ENCODE assay signal across 8 mouse cellular contexts in genomic region chr13:64315483-64316050, GRCm38 (mm10). TPM values are rescaled to one million over a fixed set of nuclear protein-coding genes. Genes with fewer than 3 reads are reported as not detected.
DNase-seq lines count a peak whose midpoint lies in the region; ATAC-seq lines count a peak whose summit lies in the region.

No protein-coding gene starts in this region.

- H3K27me3 ChIP-seq in forebrain, embryonic 15.5 days = no peaks in the 10 kb centered on the region

- intact Hi-C loops in left cerebral cortex, postnatal 25 days (cut with DNase I) = loop anchor here (1.0 to 10.0 kb wide), 3 partner anchors 117 to 689 kb away; partner anchors contain the start of gene Cdk20
- intact Hi-C loops in left cerebral cortex, postnatal 36 days (cut with DNase I) = loop anchor here (2.0 to 10.0 kb wide), 3 partner anchors 123 to 929 kb away; partner anchors contain the start of gene Cntnap3
- intact Hi-C loops in heart, postnatal 10 days (cut with DNase I) = loop anchor here (1.0 to 10.0 kb wide), 2 partner anchors 124 to 989 kb away; no protein-coding TSS in a partner anchor

- no peak for ATAC-seq in forebrain, embryonic 15.5 days (replicated peaks)

- no peak overlapping the region for H3K9ac ChIP-seq in forebrain, embryonic 15.5 days (replicated peaks)

- H3K4me2 ChIP-seq in forebrain, embryonic 15.5 days (replicated peaks) = no peak overlapping the region

- H3K4me1 ChIP-seq in forebrain, embryonic 15.5 days = peaks cover 8% of the 10 kb centered on the region; the same call in 1 of the 2 replicates

- no peaks in the 10 kb centered on the region for H3K9me3 ChIP-seq in forebrain, embryonic 15.5 days

- no peak overlapping the region for H3K4me3 ChIP-seq in forebrain, embryonic 15.5 days

- H3K27ac ChIP-seq in forebrain, embryonic 15.5 days (replicated peaks) = no peak overlapping the region

- WGBS in forebrain, embryonic 15.5 days = 2% methylated on average over 3 of the region's 3 CpGs

- no peaks in the 10 kb centered on the region for H3K36me3 ChIP-seq in forebrain, embryonic 15.5 days

- peak; percentile 43 to 65 for DNase-seq in cerebellum, postnatal 14 days
- no peak for DNase-seq in cerebellum, postnatal 36 days
- peak; percentile 43 to 51 for DNase-seq in left cerebral cortex, postnatal 25 days (ENCODE audit: low spot score in 2 of 2)
- DNase-seq in left cerebral cortex, postnatal 36 days (ENCODE audit: low spot score in 2 of 2) = no peak
- DNase-seq in Muller cell, postnatal 12 days (ENCODE audit: inconsistent ontology term) = peak; percentile 33
- DNase-seq in heart, postnatal 10 days = peak; percentile 46 to 65
- DNase-seq in thymus, postnatal 25 days = peak; percentile 15

RNA-seq across cellular contexts. Expression of gene Aaed1, which starts 3.1 kb away (rescaled TPM):
- total RNA-seq in left cerebral cortex, postnatal 25 days (2021) = 10 to 100 TPM; 16.8 to 19.2 TPM
- total RNA-seq in left cerebral cortex, postnatal 36 days (2021) = 10 to 100 TPM; 16.9 to 17.8 TPM
- 10 to 100 TPM; 59.8 to 63.1 TPM for total RNA-seq in heart, postnatal 10 days (2021)
- 10.2 and 10.3 TPM in 2 replicates for polyA plus RNA-seq in forebrain, embryonic 15.5 days (2015; fragmentation: Nextera tagmentation; extraction: Ambion mirVana)

RNA-seq across cellular contexts. Expression of gene Cdc14b, which starts 40.5 kb away (rescaled TPM):
- 10 to 100 TPM in 1 of 2 experiments, 1 to 10 TPM in 1; 9.8 to 10.3 TPM for total RNA-seq in left cerebral cortex, postnatal 25 days (2021)
- total RNA-seq in left cerebral cortex, postnatal 36 days (2021) = 10 to 100 TPM; 10.5 to 12.3 TPM
- 10 to 100 TPM in 1 of 2 experiments, 1 to 10 TPM in 1; 9.3 to 10.3 TPM for total RNA-seq in heart, postnatal 10 days (2021)
- 2.8 and 3.0 TPM in 2 replicates for polyA plus RNA-seq in forebrain, embryonic 15.5 days (2015; fragmentation: Nextera tagmentation; extraction: Ambion mirVana)

RNA-seq across cellular contexts. Expression of gene Ctsl, which starts 55.1 kb away (rescaled TPM):
- 100 to 1,000 TPM; 139 to 150 TPM for total RNA-seq in left cerebral cortex, postnatal 25 days (2021)
- total RNA-seq in left cerebral cortex, postnatal 36 days (2021) = 100 to 1,000 TPM; 136 to 140 TPM
- 100 to 1,000 TPM; 246 to 281 TPM for total RNA-seq in heart, postnatal 10 days (2021)
- 101 and 112 TPM in 2 replicates for polyA plus RNA-seq in forebrain, embryonic 15.5 days (2015; fragmentation: Nextera tagmentation; extraction: Ambion mirVana)

Comparison
In these comparisons a context has a peak if more than half of its experiments do, and no peak if none do; other contexts are left out.
1. DNase-seq: peak in cerebellum, postnatal 14 days (2 of 2), left cerebral cortex, postnatal 25 days (2 of 2), Muller cell, postnatal 12 days (single experiment), heart, postnatal 10 days (2 of 2) and thymus, postnatal 25 days (single experiment); none in cerebellum, postnatal 36 days (0 of 2) and left cerebral cortex, postnatal 36 days (0 of 2).